Mouse (Mus musculus) liver, adult 2 months (tissue): ENCODE measurements around the gene Klhl23. TPM values are rescaled to one million over a fixed set of nuclear protein-coding genes. Genes with fewer than 3 reads are reported as not detected.

Experiments
- DNase-seq: peaks from one replicate; pipeline ENCODE4 v3.0.0-alpha.2; 2011; ENCODE audit warnings: low read depth, low spot score; ENCODE audit errors: extremely low read depth
- H3K27ac ChIP-seq: fragments of 200-500 bp; replicated peaks from 2 replicates; pipeline ENCODE4 v1.5.1; 2012; ENCODE audit warnings: low read depth, mild to moderate bottlenecking, control low read depth, inconsistent platforms, low read length; ENCODE audit not compliant: insufficient read depth
- H3K27me3 ChIP-seq: fragments of 200-500 bp; 2 replicates; pipeline ENCODE4 v1.6.1; 2012; ENCODE audit warnings: mild to moderate bottlenecking, moderate library complexity, low read length, inconsistent platforms; ENCODE audit not compliant: control insufficient read depth, insufficient read depth
- H3K36me3 ChIP-seq: fragments of 200-500 bp; 2 replicates; pipeline ENCODE4 v1.6.1; 2012; ENCODE audit warnings: low read length, inconsistent platforms; ENCODE audit not compliant: control insufficient read depth, insufficient read depth
- H3K4me1 ChIP-seq: fragments of 200-500 bp; 2 replicates; pipeline ENCODE4 v1.6.1; 2011; ENCODE audit warnings: low read length; ENCODE audit not compliant: control insufficient read depth, insufficient read depth
- H3K4me3 ChIP-seq: fragments of 200-500 bp; 2 replicates; pipeline ENCODE4 v1.5.1; 2011; ENCODE audit warnings: low read depth, mild to moderate bottlenecking, control low read depth, low read length, moderate library complexity; ENCODE audit not compliant: insufficient read depth
- H3K79me2 ChIP-seq: fragments of 200-500 bp; 2 replicates; pipeline ENCODE4 v1.6.1; 2012; ENCODE audit warnings: inconsistent platforms, mild to moderate bottlenecking, low read length, moderate library complexity; ENCODE audit not compliant: control insufficient read depth, insufficient read depth
- H3K9ac ChIP-seq: fragments of 200-500 bp; 2 replicates; pipeline ENCODE4 v1.6.1; 2012; ENCODE audit warnings: low read depth, mild to moderate bottlenecking, control low read depth, inconsistent platforms, low read length
- CTCF ChIP-seq: fragments of 200-500 bp; IDR thresholded peaks from 2 replicates; pipeline ENCODE4 v1.5.1; 2011; ENCODE audit warnings: low read depth, low read length, control low read depth
- POLR2A ChIP-seq: fragments of 200-500 bp; IDR thresholded peaks from 2 replicates; pipeline ENCODE4 v1.6.1; 2011; ENCODE audit warnings: low read length, control low read depth; ENCODE audit not compliant: insufficient read depth; ENCODE audit errors: extremely low read depth
- WGBS: fragments of 180-500 bp; shearing (Covaris S2); methylation state at CpG from one replicate; pipeline ENCODE4 v1.1.7; 2018; 5-methylcytosine and 5-hydroxymethylcytosine counted together
- polyA plus RNA-seq: library from polyadenylated mRNA; depleted of rRNA; stranded (reverse); fragments of >200 nt; gene quantifications from 2 replicates; pipeline ENCODE4 v1.2.3, GENCODE M21; 2012; rRNA removed
- total RNA-seq: library from RNA; depleted of rRNA; stranded (reverse); fragments of >200 nt; gene quantifications from 2 replicates; pipeline ENCODE4 v1.2.3, GENCODE M21; 2014; rRNA removed

Klhl23 gene
- total and polyA plus RNA-seq, 2 experiments: 0.46 to 1.5 TPM

DNA sequence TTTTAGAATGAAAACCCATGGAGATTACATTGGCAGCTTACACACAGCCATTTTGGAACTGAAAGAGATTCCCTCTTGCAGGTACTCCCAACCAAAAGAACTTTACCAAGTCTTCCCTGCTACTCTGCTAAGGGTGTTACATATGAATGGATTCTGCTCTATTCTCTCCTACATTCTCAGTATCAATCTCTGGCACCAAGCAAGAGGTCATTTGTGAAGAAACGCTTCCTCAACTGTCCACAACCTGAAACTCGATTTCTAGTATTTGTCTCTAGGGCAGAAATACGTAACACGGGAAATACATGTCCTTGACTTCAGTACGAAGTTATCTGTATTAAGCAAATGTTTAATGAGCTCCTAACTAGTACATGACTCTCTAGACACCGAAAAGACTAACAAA lies 62.8 kb downstream of the Klhl23 start:
- H3K79me2 ChIP-seq: 0 out of 2 replicates have a peak, but pooled peaks cover 2% of the 10 kb centered on the region
- peak overlapping the region; percentile 80; the same call in 1 of the 2 replicates for H3K4me3 ChIP-seq
- H3K27me3 ChIP-seq: no peaks in the 10 kb centered on the region
- no peak overlapping the region for H3K9ac ChIP-seq
- no peaks in the 10 kb centered on the region; the same call in 1 of the 2 replicates for H3K36me3 ChIP-seq
- 2% methylated on average over 6 of the region's 6 CpGs for WGBS
- TF ChIP-seq POLR2A (no peak), CTCF (no peak)
- peaks cover 7% of the 10 kb centered on the region for H3K4me1 ChIP-seq
- DNase-seq: peak; percentile 69
- peak overlapping the region; percentile 45; the same call in 1 of the 2 replicates for H3K27ac ChIP-seq

DNA sequence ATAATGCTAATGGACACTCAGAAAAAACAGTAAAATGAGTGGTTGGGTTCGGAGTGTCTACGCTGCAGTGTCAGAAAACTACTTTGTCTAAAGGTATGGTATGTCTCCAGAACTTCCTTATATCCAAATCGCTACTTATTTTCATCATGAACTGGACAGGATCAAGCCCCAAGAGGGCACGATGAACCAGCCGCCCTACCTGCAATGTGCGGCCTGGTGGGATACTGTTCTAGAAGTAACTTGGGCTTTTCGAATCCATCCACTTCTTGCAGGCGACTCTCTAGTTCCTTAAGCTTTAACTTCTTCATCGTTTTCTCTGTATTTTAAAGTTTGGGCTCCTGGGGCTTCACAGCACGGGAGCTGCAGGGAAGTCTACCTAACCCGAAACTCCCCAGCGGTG lies 63.3 kb downstream of the Klhl23 start:
- H3K36me3 ChIP-seq: no peaks in the 10 kb centered on the region
- 2% methylated on average over 12 of the region's 12 CpGs for WGBS
- peak overlapping the region; percentile 15; the same call in 1 of the 2 replicates for H3K27ac ChIP-seq

DNA sequence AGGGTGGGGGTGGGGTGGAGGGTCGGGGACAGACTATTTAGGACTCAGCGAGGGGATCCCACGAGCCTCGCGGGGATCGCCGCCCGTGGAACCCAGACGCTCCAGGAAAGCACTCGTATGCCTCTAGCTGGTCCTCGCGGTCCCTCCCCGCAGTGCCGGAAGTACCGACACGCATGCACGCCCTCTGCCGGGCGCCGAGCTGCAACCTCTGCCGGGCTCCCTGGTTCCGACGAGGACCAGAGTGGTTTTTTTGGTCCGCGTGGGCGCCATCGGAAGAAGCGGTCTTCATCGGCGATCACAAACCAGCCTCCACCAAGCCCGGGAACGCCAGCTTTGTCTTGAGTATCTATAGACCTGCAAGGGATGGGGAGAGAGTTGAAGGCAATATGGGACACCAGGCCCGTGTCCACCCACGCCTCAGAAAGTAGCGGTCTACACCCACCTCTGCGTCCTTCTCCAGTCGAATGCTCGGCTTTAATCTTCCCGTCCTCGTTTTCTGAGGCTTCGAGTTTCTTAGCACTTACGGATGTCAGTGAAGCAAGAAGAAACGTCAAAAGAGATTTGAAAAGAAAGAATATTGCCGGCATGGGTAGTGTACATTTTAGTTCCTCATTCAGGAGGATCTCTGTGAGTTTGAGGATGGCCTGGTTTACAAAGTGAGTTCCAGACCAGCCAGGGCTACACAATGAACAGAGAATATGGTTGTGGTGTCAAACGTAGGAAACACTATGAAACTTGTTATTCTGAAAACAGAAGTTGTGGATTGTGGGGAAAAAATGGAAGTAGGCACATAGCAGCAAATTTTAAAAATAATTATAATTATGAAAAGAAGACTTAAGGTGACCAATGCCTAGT lies 63.9 kb downstream of the Klhl23 start, which contains the start of gene Mettl5:
Gene Mettl5 (minus strand): TSS at position 165 of the 855 bp plus-strand sequence.
- peak within 1 kb of the TSS; percentile 53 for H3K27ac ChIP-seq
- TF ChIP-seq POLR2A (peak; percentile 83), CTCF (peak; percentile 65)
- H3K9ac ChIP-seq: peak within 1 kb of the TSS; percentile 75
- DNase-seq: peak; percentile 72
- H3K4me1 ChIP-seq: peaks cover 7% of the 10 kb centered on the region
- H3K79me2 ChIP-seq: 0 out of 2 replicates have a peak, but pooled peaks cover 2% of the 10 kb centered on the region
- H3K27me3 ChIP-seq: no peaks in the 10 kb centered on the region
- WGBS: 1% methylated on average over 45 of the region's 45 CpGs
- H3K36me3 ChIP-seq: no peaks in the 10 kb centered on the region
- H3K4me3 ChIP-seq: peak within 1 kb of the TSS; percentile 80

More for the DNA sequence above, 63.3 kb downstream of the Klhl23 start:
- 0 out of 2 replicates have a peak, but pooled peaks cover 2% of the 10 kb centered on the region for H3K79me2 ChIP-seq
- H3K9ac ChIP-seq: peak overlapping the region; percentile 58
- no peaks in the 10 kb centered on the region for H3K27me3 ChIP-seq
- DNase-seq: no peak
- no peak for TF ChIP-seq POLR2A
- no peak for TF ChIP-seq CTCF
- H3K4me1 ChIP-seq: peaks cover 7% of the 10 kb centered on the region
- peak overlapping the region; percentile 80 for H3K4me3 ChIP-seq

Other genes with a start within 250 kb of the Klhl23 start
- 0.09 and 0.20 TPM in 2 replicates for gene Lrp2, start 235.9 kb upstream of the Klhl23 start, total RNA-seq
- gene Lrp2, start 235.9 kb upstream of the Klhl23 start, polyA plus RNA-seq: 0.02 and 0.04 TPM in 2 replicates
- 2.6 and 4.5 TPM in 2 replicates for gene Bbs5, start 174.8 kb upstream of the Klhl23 start, total RNA-seq
- 0.49 and 1.1 TPM in 2 replicates for gene Bbs5, start 174.8 kb upstream of the Klhl23 start, polyA plus RNA-seq
- gene Klhl41, start 151.8 kb upstream of the Klhl23 start, total RNA-seq: 0.20 and 0.37 TPM in 2 replicates
- 0.02 and 0.06 TPM in 2 replicates for gene Klhl41, start 151.8 kb upstream of the Klhl23 start, polyA plus RNA-seq
- gene Fastkd1, start 108.4 kb upstream of the Klhl23 start, total RNA-seq: 14.4 TPM in 2 replicates
- 6.5 and 6.8 TPM in 2 replicates for gene Fastkd1, start 108.4 kb upstream of the Klhl23 start, polyA plus RNA-seq
- 9.3 and 9.7 TPM in 2 replicates for gene Ppig, start 99.4 kb upstream of the Klhl23 start, total RNA-seq
- 0.91 and 1.3 TPM in 2 replicates for gene Ppig, start 99.4 kb upstream of the Klhl23 start, polyA plus RNA-seq
- 0.13 and 0.37 TPM in 2 replicates for gene Ccdc173, start 32.4 kb upstream of the Klhl23 start, total RNA-seq
- not detected in 2 replicates for gene Ccdc173, start 32.4 kb upstream of the Klhl23 start, polyA plus RNA-seq
- 29.6 and 34.4 TPM in 2 replicates for gene Phospho2, start 32.3 kb upstream of the Klhl23 start, total RNA-seq
- 36.0 and 39.8 TPM in 2 replicates for gene Phospho2, start 32.3 kb upstream of the Klhl23 start, polyA plus RNA-seq
- 20.9 and 40.3 TPM in 2 replicates for gene Ssb, start 39.6 kb downstream of the Klhl23 start, total RNA-seq
- gene Ssb, start 39.6 kb downstream of the Klhl23 start, polyA plus RNA-seq: 1.5 and 1.8 TPM in 2 replicates
- 10.7 and 14.7 TPM in 2 replicates for gene Mettl5, start 63.7 kb downstream of the Klhl23 start, total RNA-seq
- 7.9 and 9.7 TPM in 2 replicates for gene Mettl5, start 63.7 kb downstream of the Klhl23 start, polyA plus RNA-seq
- gene Ubr3, start 75.3 kb downstream of the Klhl23 start, total RNA-seq: 63.0 and 65.2 TPM in 2 replicates
- gene Ubr3, start 75.3 kb downstream of the Klhl23 start, polyA plus RNA-seq: 12.0 and 12.8 TPM in 2 replicates
- gene Myo3b, start 217.2 kb downstream of the Klhl23 start, total RNA-seq: not detected in 2 replicates
- gene Myo3b, start 217.2 kb downstream of the Klhl23 start, polyA plus RNA-seq: not detected in 2 replicates